Mouse (Mus musculus) ES-E14 (cell line): ENCODE measurements around the gene Fhl2.

Experiments
- CHD2 ChIP-seq: IDR thresholded peaks from 2 replicates; pipeline ENCODE4 v1.6.1; 2014; ENCODE audit warnings: mild to moderate bottlenecking, low read depth, low read length, inconsistent platforms
- HCFC1 ChIP-seq: IDR thresholded peaks from 2 replicates; pipeline ENCODE4 v1.6.1; 2012; ENCODE audit warnings: low read length, inconsistent platforms, borderline replicate concordance; ENCODE audit not compliant: insufficient read depth

DNA sequence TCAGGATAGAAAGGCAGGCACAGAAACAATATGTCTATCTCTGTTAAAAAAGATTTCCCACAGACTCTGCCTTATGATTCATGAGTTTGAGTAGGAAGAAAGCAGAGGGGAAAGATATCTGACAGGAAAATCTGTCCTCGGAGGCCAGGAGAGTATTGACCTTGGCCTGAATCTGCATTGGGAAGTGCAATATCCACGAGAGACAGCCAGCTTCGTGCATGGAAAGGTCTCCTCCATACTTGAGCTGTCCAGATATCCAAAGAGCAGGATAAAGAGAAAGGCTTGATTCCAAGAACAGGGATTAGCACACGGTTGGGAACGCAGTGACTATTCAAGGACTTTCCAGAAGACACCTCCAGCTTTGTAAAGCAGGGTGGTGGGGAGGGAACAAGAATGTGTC is 43.2 kb downstream of the Fhl2 start:
- TF ChIP-seq HCFC1 (no peak), CHD2 (no peak)
